Mouse (Mus musculus) megakaryocyte progenitor cell, adult 5-6 weeks (primary cell): ENCODE measurements around the gene Zfp58. TPM values are rescaled to one million over a fixed set of nuclear protein-coding genes. Genes with fewer than 3 reads are reported as not detected.

ENCODE experiments used
- ATAC-seq: replicated peaks from 2 replicates; pipeline ENCODE4 v1.8.0; 2016; ENCODE audit warnings: mild to moderate bottlenecking, moderate TSS enrichment, inconsistent platforms; ENCODE audit not compliant: poor library complexity
- total RNA-seq, 2 experiments: library from RNA; stranded (forward) in 1 of 2; stranded (reverse) in 1 of 2; fragments of 157-497, 149-512 nt in 1 of 2; fragments of 200-1000 nt in 1 of 2; gene quantifications; 2 replicates each; pipeline versions ENCODE4 v1.2.3 to v1.2.4; 2015 to 2017

The Zfp58 gene
- total RNA-seq (2015) = 8.5 and 11.6 TPM in 2 replicates
- 12.3 and 14.5 TPM in 2 replicates for total RNA-seq (2017)

GRCm38 (mm10) chr13:67500084-67500719, at the start of gene Zfp58:
TSS of gene Zfp58 (minus strand) at chr13:67500555.
- ATAC-seq = peak; percentile 97

- no peak for ATAC-seq
Measured at GRCm38 (mm10) chr13:67545941-67546340, 45.6 kb upstream of the Zfp58 start.

- no peak for ATAC-seq
Measured at GRCm38 (mm10) chr13:67527049-67527730, 26.8 kb upstream of the Zfp58 start.

- ATAC-seq = peak; percentile 97
Measured at GRCm38 (mm10) chr13:67525753-67526410, 25.5 kb upstream of the Zfp58 start, which contains the start of the genes Gm26965 and Zfp87. TSS of gene Gm26965 (minus strand) at chr13:67526151. TSS of gene Zfp87 (minus strand) at chr13:67526177.

- no peak for ATAC-seq
Measured at GRCm38 (mm10) chr13:67500908-67501307, 553 bp upstream of the Zfp58 start.

GRCm38 (mm10) chr13:67495631-67496030, 4.7 kb downstream of the Zfp58 start:
- no peak for ATAC-seq

- peak; percentile 30 for ATAC-seq
Measured at GRCm38 (mm10) chr13:67484424-67484811, 15.9 kb downstream of the Zfp58 start.

- peak; percentile 95 for ATAC-seq
Measured at GRCm38 (mm10) chr13:67483625-67484423, 16.5 kb downstream of the Zfp58 start, which contains the start of gene Zfp874b. TSS of gene Zfp874b (minus strand) at chr13:67484258.

- ATAC-seq = no peak; the same call in 1 of the 2 replicates
Measured at GRCm38 (mm10) chr13:67481528-67481927, 18.8 kb downstream of the Zfp58 start.

GRCm38 (mm10) chr13:67469274-67469673, 31.1 kb downstream of the Zfp58 start:
- ATAC-seq = no peak

GRCm38 (mm10) chr13:67463506-67464185, 36.7 kb downstream of the Zfp58 start:
- peak; percentile 100 for ATAC-seq

GRCm38 (mm10) chr13:67452021-67452309, 48.4 kb downstream of the Zfp58 start:
- ATAC-seq = no peak

GRCm38 (mm10) chr13:67451172-67452020, 49.0 kb downstream of the Zfp58 start, which contains the start of gene Zfp874a:
TSS of gene Zfp874a (minus strand) at chr13:67451624.
- ATAC-seq = peak; percentile 99

Other genes with a start within 250 kb of the Zfp58 start
- 8.0 and 8.1 TPM in 2 replicates for gene Zfp458, start 222.1 kb downstream of the Zfp58 start, total RNA-seq (2015)
- 5.7 and 6.4 TPM in 2 replicates for gene Zfp458, start 222.1 kb downstream of the Zfp58 start, total RNA-seq (2017)
- 0.24 and 0.81 TPM in 2 replicates for gene Zfp457, start 194.1 kb downstream of the Zfp58 start, total RNA-seq (2015)
- 1.6 TPM in 1 of 2 replicates, not detected in the other for gene Zfp457, start 194.1 kb downstream of the Zfp58 start, total RNA-seq (2017)
- gene Zfp595, start 168.0 kb downstream of the Zfp58 start, total RNA-seq (2015) = 5.7 and 8.7 TPM in 2 replicates
- gene Zfp595, start 168.0 kb downstream of the Zfp58 start, total RNA-seq (2017) = 3.7 and 8.6 TPM in 2 replicates
- gene Gm28044, start 140.0 kb downstream of the Zfp58 start, total RNA-seq (2015) = 0.72 and 1.5 TPM in 2 replicates
- gene Gm28044, start 140.0 kb downstream of the Zfp58 start, total RNA-seq (2017) = 17.2 and 21.1 TPM in 2 replicates
- gene Zfp953, start 139.9 kb downstream of the Zfp58 start, total RNA-seq (2015) = 10.4 and 12.6 TPM in 2 replicates
- gene Zfp953, start 139.9 kb downstream of the Zfp58 start, total RNA-seq (2017) = 7.4 and 10.9 TPM in 2 replicates
- 1.7 and 2.1 TPM in 2 replicates for gene Gm28041, start 124.8 kb downstream of the Zfp58 start, total RNA-seq (2015)
- gene Gm28041, start 124.8 kb downstream of the Zfp58 start, total RNA-seq (2017) = 1.00 and 1.2 TPM in 2 replicates
- gene Zfp456, start 124.7 kb downstream of the Zfp58 start, total RNA-seq (2015) = 4.8 and 5.2 TPM in 2 replicates
- 3.5 and 4.8 TPM in 2 replicates for gene Zfp456, start 124.7 kb downstream of the Zfp58 start, total RNA-seq (2017)
- gene Zfp429, start 100.7 kb downstream of the Zfp58 start, total RNA-seq (2015) = 10.0 and 10.4 TPM in 2 replicates
- gene Zfp429, start 100.7 kb downstream of the Zfp58 start, total RNA-seq (2017) = 5.2 and 10.9 TPM in 2 replicates
- gene Zfp459, start 79.1 kb downstream of the Zfp58 start, total RNA-seq (2015) = 2.2 and 2.5 TPM in 2 replicates
- 0.27 and 0.67 TPM in 2 replicates for gene Zfp459, start 79.1 kb downstream of the Zfp58 start, total RNA-seq (2017)
- 7.3 and 13.1 TPM in 2 replicates for gene Zfp874a, start 48.9 kb downstream of the Zfp58 start, total RNA-seq (2015)
- gene Zfp874a, start 48.9 kb downstream of the Zfp58 start, total RNA-seq (2017) = 10.3 and 13.5 TPM in 2 replicates
- 7.8 and 10.4 TPM in 2 replicates for gene Zfp874b, start 16.3 kb downstream of the Zfp58 start, total RNA-seq (2015)
- 5.9 and 8.1 TPM in 2 replicates for gene Zfp874b, start 16.3 kb downstream of the Zfp58 start, total RNA-seq (2017)
- gene Gm26965, start 25.6 kb upstream of the Zfp58 start, total RNA-seq (2015) = not detected in 2 replicates
- gene Gm26965, start 25.6 kb upstream of the Zfp58 start, total RNA-seq (2017) = not detected in 2 replicates
- 25.4 and 25.5 TPM in 2 replicates for gene Zfp87, start 25.6 kb upstream of the Zfp58 start, total RNA-seq (2015)
- gene Zfp87, start 25.6 kb upstream of the Zfp58 start, total RNA-seq (2017) = 12.9 and 22.4 TPM in 2 replicates
- 14.2 and 15.3 TPM in 2 replicates for gene Zfp748, start 53.3 kb upstream of the Zfp58 start, total RNA-seq (2015)
- 11.5 and 21.2 TPM in 2 replicates for gene Zfp748, start 53.3 kb upstream of the Zfp58 start, total RNA-seq (2017)
- gene Zfp729b, start 109.2 kb upstream of the Zfp58 start, total RNA-seq (2015) = 14.6 and 16.7 TPM in 2 replicates
- 14.6 and 15.4 TPM in 2 replicates for gene Zfp729b, start 109.2 kb upstream of the Zfp58 start, total RNA-seq (2017)
- gene Gm49345, start 137.2 kb upstream of the Zfp58 start, total RNA-seq (2015) = 2.3 TPM in 1 of 2 replicates, not detected in the other
- gene Gm49345, start 137.2 kb upstream of the Zfp58 start, total RNA-seq (2017) = not detected in 2 replicates
- 8.5 and 14.1 TPM in 2 replicates for gene Zfp729a, start 137.2 kb upstream of the Zfp58 start, total RNA-seq (2015)
- 9.3 and 13.5 TPM in 2 replicates for gene Zfp729a, start 137.2 kb upstream of the Zfp58 start, total RNA-seq (2017)
- 12.8 and 14.1 TPM in 2 replicates for gene Zfp738, start 186.5 kb upstream of the Zfp58 start, total RNA-seq (2015)
- gene Zfp738, start 186.5 kb upstream of the Zfp58 start, total RNA-seq (2017) = 12.1 and 20.7 TPM in 2 replicates
- gene Zfp65, start 228.6 kb upstream of the Zfp58 start, total RNA-seq (2015) = 19.3 TPM in 2 replicates
- gene Zfp65, start 228.6 kb upstream of the Zfp58 start, total RNA-seq (2017) = 12.3 and 20.4 TPM in 2 replicates